Mouse (Mus musculus): ENCODE measurements around the gene Gtsf1l. TPM values are rescaled to one million over a fixed set of nuclear protein-coding genes. Genes with fewer than 3 reads are reported as not detected.

The Gtsf1l gene
- not detected for polyA plus RNA-seq (2017; shearing (Covaris generic))

GRCm38 (mm10) chr2:163087728-163088127, at the start of gene Gtsf1l:
Gene Gtsf1l, minus strand, starts transcription at chr2:163087855.

GRCm38 (mm10) chr2:163054335-163054840, 33.3 kb downstream of the Gtsf1l start, which contains the start of gene Mybl2:
Gene Mybl2, plus strand, starts transcription at chr2:163054687.

Other genes starting within 250 kb of the Gtsf1l start
- gene Srsf6, start 156.3 kb downstream of the Gtsf1l start, polyA plus RNA-seq (2017; shearing (Covaris generic)): 32.8 TPM
- gene L3mbtl1, start 144.4 kb downstream of the Gtsf1l start, polyA plus RNA-seq (2017; shearing (Covaris generic)): not detected
- gene Sgk2, start 100.5 kb downstream of the Gtsf1l start, polyA plus RNA-seq (2017; shearing (Covaris generic)): not detected
- 68.5 TPM for gene Ift52, start 70.5 kb downstream of the Gtsf1l start, polyA plus RNA-seq (2017; shearing (Covaris generic))
- gene Mybl2, start 33.2 kb downstream of the Gtsf1l start, polyA plus RNA-seq (2017; shearing (Covaris generic)): 3.8 TPM
- gene Tox2, start 115.3 kb upstream of the Gtsf1l start, polyA plus RNA-seq (2017; shearing (Covaris generic)): 8.4 TPM

Measured in CD4-positive, CD25-positive, alpha-beta regulatory T cell, adult 9 weeks (primary cell).